Mouse (Mus musculus) neural tube, embryonic 15.5 days (tissue): ENCODE data around the gene Elmo3. TPM values are rescaled to one million over a fixed set of nuclear protein-coding genes. Genes with fewer than 3 reads are reported as not detected.
A peak's percentile ranks its signal among the peaks of the same experiment; 100 is the strongest.

ENCODE experiments used
- ATAC-seq: fragments of 200-750 bp; cut with Nextera tagmentation; 2 replicates; pipeline ENCODE4 v1.8.0; 2017; ENCODE audit warnings: mild to moderate bottlenecking, moderate TSS enrichment, moderate library complexity; ENCODE audit not compliant: low FRiP score
- H3K27ac ChIP-seq: fragments of 300-500 bp; sonication (generic); replicated peaks from 2 replicates; pipeline ENCODE4 v1.5.1; 2015; ENCODE audit warnings: mild to moderate bottlenecking, inconsistent platforms
- H3K27me3 ChIP-seq: fragments of 300-500 bp; sonication (generic); replicated peaks from 2 replicates; pipeline ENCODE4 v1.6.1; 2015; ENCODE audit warnings: inconsistent platforms
- H3K36me3 ChIP-seq: fragments of 300-500 bp; sonication (generic); 2 replicates; pipeline ENCODE4 v1.6.1; 2015; ENCODE audit warnings: inconsistent platforms
- H3K4me1 ChIP-seq: fragments of 300-500 bp; sonication (generic); 2 replicates; pipeline ENCODE4 v1.6.1; 2015; ENCODE audit warnings: inconsistent platforms
- H3K4me2 ChIP-seq: fragments of 300-500 bp; sonication (generic); 2 replicates; pipeline ENCODE4 v1.6.1; 2015; ENCODE audit warnings: inconsistent platforms, mild to moderate bottlenecking, moderate library complexity
- H3K4me3 ChIP-seq: fragments of 300-500 bp; sonication (generic); replicated peaks from 2 replicates; pipeline ENCODE4 v1.5.1; 2015; ENCODE audit warnings: mild to moderate bottlenecking, inconsistent platforms
- H3K9ac ChIP-seq: fragments of 300-500 bp; sonication (generic); replicated peaks from 2 replicates; pipeline ENCODE4 v1.6.1; 2015; ENCODE audit warnings: mild to moderate bottlenecking, inconsistent platforms
- H3K9me3 ChIP-seq: fragments of 300-500 bp; sonication (generic); replicated peaks from 2 replicates; pipeline ENCODE4 v1.6.1; 2016; ENCODE audit warnings: inconsistent platforms
- WGBS: fragments of 180-500 bp; shearing (Covaris S2); methylation state at CpG from one replicate; pipeline ENCODE4 v1.1.7; 2015; ENCODE audit warnings: mixed read lengths; 5-methylcytosine and 5-hydroxymethylcytosine counted together
- polyA plus RNA-seq: library from polyadenylated mRNA; unstranded; fragments of >200 nt; fragmentation: Nextera tagmentation; extraction: Ambion mirVana; gene quantifications from 2 replicates; pipeline ENCODE4 v1.2.1, GENCODE M21; 2015

The Elmo3 gene
- polyA plus RNA-seq, 1 experiment from 2014 or later: 1.1 TPM

GRCm38 (mm10) chr8:105292471-105292870, 12.9 kb upstream of the Elmo3 start:
- ATAC-seq: no peak
- 84% methylated on average over 7 of the region's 7 CpGs for WGBS

GRCm38 (mm10) chr8:105293405-105293804, 12.0 kb upstream of the Elmo3 start:
- H3K4me2 ChIP-seq: no peak overlapping the region
- H3K9me3 ChIP-seq: no peaks in the 10 kb centered on the region
- WGBS: 62% methylated on average over 19 of the region's 19 CpGs
- H3K9ac ChIP-seq: no peak overlapping the region
- H3K27ac ChIP-seq: no peak overlapping the region
- no peaks in the 10 kb centered on the region; the same call in 1 of the 2 replicates for H3K27me3 ChIP-seq
- H3K4me3 ChIP-seq: no peak overlapping the region
- peaks cover 33% of the 10 kb centered on the region for H3K4me1 ChIP-seq
- no peak for ATAC-seq
- no peaks in the 10 kb centered on the region for H3K36me3 ChIP-seq

More at GRCm38 (mm10) chr8:105292471-105292870, 12.9 kb upstream of the Elmo3 start:
- Histone ChIP-seq H3K9ac (no peak overlapping the region), H3K9me3 (no peaks in the 10 kb centered on the region), H3K36me3 (no peaks in the 10 kb centered on the region), H3K4me2 (no peak overlapping the region), H3K4me3 (no peak overlapping the region), H3K27ac (no peak overlapping the region), H3K4me1 (peaks cover 37% of the 10 kb centered on the region), H3K27me3 (no peaks in the 10 kb centered on the region; the same call in 1 of the 2 replicates)

GRCm38 (mm10) chr8:105294776-105295175, 10.6 kb upstream of the Elmo3 start:
- WGBS: 74% methylated on average over 9 of the region's 9 CpGs
- Histone ChIP-seq H3K9me3 (no peaks in the 10 kb centered on the region), H3K27me3 (no peaks in the 10 kb centered on the region; the same call in 1 of the 2 replicates), H3K9ac (no peak overlapping the region), H3K4me1 (peaks cover 37% of the 10 kb centered on the region), H3K36me3 (peaks cover 10% of the 10 kb centered on the region), H3K4me3 (no peak overlapping the region), H3K4me2 (peak overlapping the region; percentile 17; the same call in 1 of the 2 replicates), H3K27ac (no peak overlapping the region)
- no peak for ATAC-seq

- 73% methylated on average over 11 of the region's 11 CpGs for WGBS
- Histone ChIP-seq H3K27me3 (no peaks in the 10 kb centered on the region; the same call in 1 of the 2 replicates), H3K4me2 (peak overlapping the region; percentile 17; the same call in 1 of the 2 replicates), H3K27ac (no peak overlapping the region), H3K4me3 (0 out of 2 replicates have a peak overlapping the region, but pooled peaks have one; percentile 3), H3K36me3 (peaks cover 14% of the 10 kb centered on the region), H3K9ac (no peak overlapping the region), H3K9me3 (no peaks in the 10 kb centered on the region), H3K4me1 (peaks cover 34% of the 10 kb centered on the region)
- no peak for ATAC-seq
Measured at GRCm38 (mm10) chr8:105295256-105295655, 10.1 kb upstream of the Elmo3 start.

- WGBS: 68% methylated on average over 11 of the region's 11 CpGs
- Histone ChIP-seq H3K4me1 (peaks cover 26% of the 10 kb centered on the region), H3K9ac (peak within 1 kb of the TSS; percentile 33), H3K9me3 (no peaks in the 10 kb centered on the region), H3K27ac (peak within 1 kb of the TSS; percentile 71; the same call in 1 of the 2 replicates), H3K4me3 (peak within 1 kb of the TSS; percentile 75), H3K36me3 (peaks cover 22% of the 10 kb centered on the region), H3K4me2 (peak within 1 kb of the TSS; percentile 90), H3K27me3 (no peaks in the 10 kb centered on the region; the same call in 1 of the 2 replicates)
- no peak for ATAC-seq
Measured at GRCm38 (mm10) chr8:105295895-105296573, 9.4 kb upstream of the Elmo3 start, which contains the start of gene Exoc3l. TSS of gene Exoc3l (minus strand) at chr8:105296101.

- no peaks in the 10 kb centered on the region for H3K9me3 ChIP-seq
- peak within 1 kb of the TSS; percentile 82 for H3K9ac ChIP-seq
- peak within 1 kb of the TSS; percentile 71 for H3K27ac ChIP-seq
- no peaks in the 10 kb centered on the region; the same call in 1 of the 2 replicates for H3K27me3 ChIP-seq
- under 1% methylated on average over 57 of the region's 58 CpGs for WGBS
- H3K4me2 ChIP-seq: peak within 1 kb of the TSS; percentile 90
- H3K4me1 ChIP-seq: peaks cover 26% of the 10 kb centered on the region
- H3K36me3 ChIP-seq: peaks cover 37% of the 10 kb centered on the region
- peak within 1 kb of the TSS; percentile 75 for H3K4me3 ChIP-seq
- ATAC-seq: peak; percentile 89
Measured at GRCm38 (mm10) chr8:105297511-105298192, 7.7 kb upstream of the Elmo3 start, which contains the start of gene E2f4. TSS of gene E2f4 (plus strand) at chr8:105297663.

- WGBS: 67% methylated on average over 18 of the region's 18 CpGs
- H3K4me2 ChIP-seq: peak overlapping the region; percentile 90
- ATAC-seq: 0 out of 2 replicates have a peak, but pooled peaks have one; percentile 2
- H3K36me3 ChIP-seq: peaks cover 44% of the 10 kb centered on the region
- H3K27me3 ChIP-seq: no peaks in the 10 kb centered on the region; the same call in 1 of the 2 replicates
- peaks cover 26% of the 10 kb centered on the region for H3K4me1 ChIP-seq
- no peaks in the 10 kb centered on the region for H3K9me3 ChIP-seq
- peak overlapping the region; percentile 61; the same call in 1 of the 2 replicates for H3K27ac ChIP-seq
- peak overlapping the region; percentile 75 for H3K4me3 ChIP-seq
- H3K9ac ChIP-seq: peak overlapping the region; percentile 82
Measured at GRCm38 (mm10) chr8:105298351-105299252, 6.8 kb upstream of the Elmo3 start.

- no peak overlapping the region for H3K4me3 ChIP-seq
- no peaks in the 10 kb centered on the region for H3K9me3 ChIP-seq
- 97% methylated on average over 8 of the region's 8 CpGs for WGBS
- no peak overlapping the region for H3K9ac ChIP-seq
- peaks cover 33% of the 10 kb centered on the region for H3K4me1 ChIP-seq
- no peak overlapping the region for H3K4me2 ChIP-seq
- no peak overlapping the region for H3K27ac ChIP-seq
- H3K27me3 ChIP-seq: no peaks in the 10 kb centered on the region; the same call in 1 of the 2 replicates
- ATAC-seq: no peak
- H3K36me3 ChIP-seq: peaks cover 52% of the 10 kb centered on the region
Measured at GRCm38 (mm10) chr8:105299962-105300361, 5.4 kb upstream of the Elmo3 start.

- 88% methylated on average over 8 of the region's 8 CpGs for WGBS
Measured at GRCm38 (mm10) chr8:105303396-105303795, 2.0 kb upstream of the Elmo3 start.

GRCm38 (mm10) chr8:105303874-105304273, 1.5 kb upstream of the Elmo3 start:
- no peak overlapping the region for H3K4me3 ChIP-seq
- WGBS: 77% methylated on average over 9 of the region's 9 CpGs
- no peak overlapping the region for H3K4me2 ChIP-seq
- peaks cover 29% of the 10 kb centered on the region for H3K4me1 ChIP-seq
- H3K9ac ChIP-seq: no peak overlapping the region
- H3K27ac ChIP-seq: no peak overlapping the region
- H3K9me3 ChIP-seq: no peaks in the 10 kb centered on the region
- no peaks in the 10 kb centered on the region for H3K27me3 ChIP-seq
- ATAC-seq: no peak
- peaks cover 76% of the 10 kb centered on the region for H3K36me3 ChIP-seq

More at GRCm38 (mm10) chr8:105303396-105303795, 2.0 kb upstream of the Elmo3 start:
- no peak overlapping the region for H3K4me2 ChIP-seq
- H3K27me3 ChIP-seq: no peaks in the 10 kb centered on the region
- no peak overlapping the region for H3K9ac ChIP-seq
- ATAC-seq: no peak
- no peak overlapping the region for H3K27ac ChIP-seq
- H3K4me1 ChIP-seq: peaks cover 34% of the 10 kb centered on the region
- no peak overlapping the region for H3K4me3 ChIP-seq
- H3K36me3 ChIP-seq: peaks cover 74% of the 10 kb centered on the region
- H3K9me3 ChIP-seq: no peaks in the 10 kb centered on the region
